ENCODE assay signal across 8 mouse cellular contexts in genomic region chr7:126759672-126760390, GRCm38 (mm10). TPM values are rescaled to one million over a fixed set of nuclear protein-coding genes. Genes with fewer than 3 reads are reported as not detected.
DNase-seq lines count a peak whose midpoint lies in the region; ATAC-seq and TF ChIP-seq lines count a peak whose summit lies in the region.

No protein-coding gene starts in this region.

- peak overlapping the region; percentile 89 for H3K9ac ChIP-seq in midbrain, embryonic 11.5 days (ENCODE audit: low read length)

- H3K36me3 ChIP-seq in kidney, adult 2 months (ENCODE audit: control insufficient read depth, insufficient read depth, low read length), result no peaks in the 10 kb centered on the region; the same call in 1 of the 2 replicates
- peaks cover 7% of the 10 kb centered on the region for H3K36me3 ChIP-seq in midbrain, embryonic 11.5 days (ENCODE audit: control insufficient read depth, insufficient read depth, low read length)

- peak overlapping the region; percentile 90 for H3K4me3 ChIP-seq in kidney, adult 2 months (ENCODE audit: insufficient read depth, low read depth, low read length)
- H3K4me3 ChIP-seq in midbrain, embryonic 11.5 days (ENCODE audit: low read depth, low read length), result peak overlapping the region; percentile 75

- WGBS in kidney, adult 2 months, result 2% methylated on average over 22 of the region's 24 CpGs
- WGBS in midbrain, embryonic 11.5 days, result under 1% methylated on average over 23 of the region's 24 CpGs

- TF ChIP-seq CTCF in kidney, adult 2 months (conservative IDR thresholded peaks at IDR 0.05; ENCODE audit: insufficient read depth, insufficient read length, low read depth, low read length), result no peak

- no peaks in the 10 kb centered on the region for H3K9me3 ChIP-seq in midbrain, embryonic 11.5 days (ENCODE audit: control insufficient read depth, low read length)

- no peaks in the 10 kb centered on the region for H3K27me3 ChIP-seq in kidney, adult 2 months (replicated peaks; ENCODE audit: control insufficient read depth, insufficient read depth, low read length)
- H3K27me3 ChIP-seq in midbrain, embryonic 11.5 days (ENCODE audit: control insufficient read depth, insufficient read depth, low read length), result no peaks in the 10 kb centered on the region

- peaks cover 4% of the 10 kb centered on the region; the same call in 1 of the 2 replicates for H3K4me1 ChIP-seq in kidney, adult 2 months (ENCODE audit: control insufficient read depth, insufficient read depth, low read length)
- peaks cover 12% of the 10 kb centered on the region for H3K4me1 ChIP-seq in midbrain, embryonic 11.5 days (ENCODE audit: control insufficient read depth, insufficient read depth, low read length)

- ATAC-seq in midbrain, embryonic 11.5 days (ENCODE audit: low FRiP score), result peak; percentile 74

- H3K4me2 ChIP-seq in midbrain, embryonic 11.5 days, result peak overlapping the region; percentile 96

- no peak for DNase-seq in kidney, adult 2 months
- no peak for DNase-seq in kidney, postnatal 36 days
- peak; percentile 28 for DNase-seq in c-Kit-positive CD71-positive TER-119-positive erythroid progenitor cells, embryonic 14.5 days (ENCODE audit: low spot score)
- DNase-seq in heart, postnatal 25 days (ENCODE audit: low spot score), result peak; percentile 39
- peak; percentile 88 for DNase-seq in midbrain, embryonic 11.5 days (ENCODE audit: low spot score, missing footprints)
- no peak for DNase-seq in right cerebral cortex, postnatal 25 days
- DNase-seq in spleen, postnatal 4 days (ENCODE audit: low spot score in 2 of 2), result no peak
- no peak for DNase-seq in ovary, postnatal 14 days (ENCODE audit: low spot score)

- no peak for TF ChIP-seq POLR2A in kidney, adult 2 months (IDR thresholded peaks at IDR 0.05; ENCODE audit: low read depth, low read length)

- intact Hi-C loops in heart, postnatal 25 days (cut with DNase I), result loop anchor here (10.0 kb wide), 1 partner anchor 345 kb away; no protein-coding TSS in a partner anchor

- H3K27ac ChIP-seq in kidney, adult 2 months (ENCODE audit: insufficient read depth, low read depth, low read length), result peak overlapping the region; percentile 81
- H3K27ac ChIP-seq in midbrain, embryonic 11.5 days (ENCODE audit: low read depth, low read length), result peak overlapping the region; percentile 65

RNA-seq across cellular contexts. Expression of gene Mapk3, which starts 0.4 kb away (rescaled TPM):
- polyA plus RNA-seq in kidney, adult 2 months (2012; rRNA removed), result 210 and 216 TPM in 2 replicates
- total RNA-seq in heart, postnatal 25 days (2021), result 10 to 100 TPM; 56.5 to 59.8 TPM
- polyA plus RNA-seq in midbrain, embryonic 11.5 days (2014; fragmentation: Nextera tagmentation; extraction: Ambion mirVana), result 41.0 and 45.2 TPM in 2 replicates

RNA-seq across cellular contexts. Expression of gene Gdpd3, which starts 6.3 kb away (rescaled TPM):
- 58.2 and 61.4 TPM in 2 replicates for polyA plus RNA-seq in kidney, adult 2 months (2012; rRNA removed)
- 1 to 10 TPM; 1.6 to 2.1 TPM for total RNA-seq in heart, postnatal 25 days (2021)
- polyA plus RNA-seq in midbrain, embryonic 11.5 days (2014; fragmentation: Nextera tagmentation; extraction: Ambion mirVana), result 0.57 and 0.86 TPM in 2 replicates

RNA-seq across cellular contexts. Expression of gene Ypel3, which starts 16.9 kb away (rescaled TPM):
- polyA plus RNA-seq in kidney, adult 2 months (2012; rRNA removed), result 290 and 371 TPM in 2 replicates
- 10 to 100 TPM; 63.7 to 74.0 TPM for total RNA-seq in heart, postnatal 25 days (2021)
- polyA plus RNA-seq in midbrain, embryonic 11.5 days (2014; fragmentation: Nextera tagmentation; extraction: Ambion mirVana), result 87.8 and 91.5 TPM in 2 replicates

RNA-seq across cellular contexts. Expression of gene Tbx6, which starts 21.5 kb away (rescaled TPM):
- polyA plus RNA-seq in kidney, adult 2 months (2012; rRNA removed), result 2.1 and 2.2 TPM in 2 replicates
- under 1 TPM; 0.34 to 0.70 TPM for total RNA-seq in heart, postnatal 25 days (2021)
- 0.20 and 0.43 TPM in 2 replicates for polyA plus RNA-seq in midbrain, embryonic 11.5 days (2014; fragmentation: Nextera tagmentation; extraction: Ambion mirVana)

RNA-seq across cellular contexts. Expression of gene Ppp4c, which starts 32.5 kb away (rescaled TPM):
- polyA plus RNA-seq in kidney, adult 2 months (2012; rRNA removed), result 135 and 145 TPM in 2 replicates
- total RNA-seq in heart, postnatal 25 days (2021), result 10 to 100 TPM; 32.7 to 33.1 TPM
- 335 and 336 TPM in 2 replicates for polyA plus RNA-seq in midbrain, embryonic 11.5 days (2014; fragmentation: Nextera tagmentation; extraction: Ambion mirVana)

Comparison
In these comparisons a context has a peak if more than half of its experiments do, and no peak if none do; other contexts are left out.
1. DNase-seq: peak in c-Kit-positive CD71-positive TER-119-positive erythroid progenitor cells, embryonic 14.5 days (single experiment), heart, postnatal 25 days (single experiment) and midbrain, embryonic 11.5 days (single experiment); none in kidney, adult 2 months (single experiment), kidney, postnatal 36 days (0 of 2), right cerebral cortex, postnatal 25 days (single experiment), spleen, postnatal 4 days (0 of 2) and ovary, postnatal 14 days (single experiment).
2. RNA of gene Gdpd3, which starts 6.3 kb away (polyA plus RNA-seq): 58.2 to 61.4 TPM in kidney, adult 2 months; 0.57 to 0.86 TPM in midbrain, embryonic 11.5 days; every median in the first group is over 10 times any median in the second.